Mouse (Mus musculus): ENCODE measurements at regions not wholly inside any gene's neighbourhood (a gene's known extent, or its start where the extent isn't known, plus 50 kb on each side); places are given as distances from the start of the nearest gene placed in this dataset.

GRCm38 (mm10) chr11:112661426-112661825, 120.6 kb upstream of the Sox9 start:
- TF ChIP-seq CTCF (IDR thresholded peaks at IDR 0.05; ENCODE audit: low read depth, low read length) = no peak
- TF ChIP-seq POLR2A (IDR thresholded peaks at IDR 0.05; ENCODE audit: extremely low read depth, insufficient read depth, low read length) = no peak
